Mouse (Mus musculus) olfactory bulb, adult 2 months (tissue): ENCODE results near the gene Cux2.

ENCODE experiments used
- CTCF ChIP-seq: fragments of 200-500 bp; IDR thresholded peaks from 2 replicates; pipeline ENCODE4 v1.5.1; 2012; ENCODE audit warnings: low read depth, mild to moderate bottlenecking, low read length, moderate library complexity; ENCODE audit not compliant: insufficient read depth
- POLR2A ChIP-seq: fragments of 200-500 bp; IDR thresholded peaks from 2 replicates; pipeline ENCODE4 v1.6.1; 2012; ENCODE audit warnings: mild to moderate bottlenecking, low read depth, low read length, moderate library complexity; ENCODE audit not compliant: insufficient read depth

DNA sequence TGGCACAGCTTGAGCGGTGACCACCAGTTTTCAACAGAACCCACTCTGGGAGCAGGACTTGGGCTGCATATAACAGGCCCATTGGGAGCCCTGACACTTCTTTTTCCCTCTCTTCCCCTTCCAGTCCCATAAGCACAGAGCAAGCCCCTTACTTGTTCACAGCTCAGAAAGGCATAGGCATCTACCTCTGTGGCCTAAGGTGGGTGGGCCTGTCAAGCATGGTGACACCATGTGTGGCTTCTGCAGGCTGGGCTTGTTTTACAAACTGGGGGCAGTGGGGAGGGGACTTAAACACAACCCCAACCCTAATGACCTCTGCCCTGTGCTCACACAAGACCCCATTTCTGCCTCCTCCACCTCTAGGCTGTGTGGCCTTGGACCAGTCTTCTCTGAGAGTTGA, 226.2 kb downstream of the Cux2 start:
- TF ChIP-seq CTCF = no peak
- no peak for TF ChIP-seq POLR2A
